Mouse (Mus musculus) spleen, embryonic (tissue): ENCODE data around the gene Wdtc1.

Experiments used
- CTCF ChIA-PET: fragments of 350-600 bp; sonication (Branson Sonifier 250); formaldehyde crosslinking; loops from one replicate; lab custom pipeline; 2022; lab: Charles Lee

The Wdtc1 gene

GRCm38 (mm10) chr4:133353367-133354365 is at the start of gene Wdtc1:
Wdtc1 (minus strand) TSS chr4:133353481.
- CTCF ChIA-PET: interaction anchor here (1.1 kb wide), 1 partner anchor 12 kb away, joined by 7 read pairs; no protein-coding TSS in a partner anchor

- CTCF ChIA-PET: no interaction called here
These were observed 48.7 kb upstream of the Wdtc1 start for GRCm38 (mm10) chr4:133402011-133402410.

- CTCF ChIA-PET: no interaction called here
These were observed 46.8 kb upstream of the Wdtc1 start for GRCm38 (mm10) chr4:133400098-133400497.

- CTCF ChIA-PET: no interaction called here
These were observed 46.2 kb upstream of the Wdtc1 start for GRCm38 (mm10) chr4:133399509-133399908.

- CTCF ChIA-PET: no interaction called here
These were observed 45.3 kb upstream of the Wdtc1 start for GRCm38 (mm10) chr4:133398619-133399018.

GRCm38 (mm10) chr4:133397961-133398360 is 44.7 kb upstream of the Wdtc1 start:
- CTCF ChIA-PET: no interaction called here

GRCm38 (mm10) chr4:133397299-133397698 is 44.0 kb upstream of the Wdtc1 start:
- CTCF ChIA-PET: no interaction called here

- CTCF ChIA-PET: no interaction called here
These were observed 42.8 kb upstream of the Wdtc1 start for GRCm38 (mm10) chr4:133396079-133396478.

GRCm38 (mm10) chr4:133394981-133395573 is 41.8 kb upstream of the Wdtc1 start:
- CTCF ChIA-PET: no interaction called here

GRCm38 (mm10) chr4:133391185-133392040 is 38.1 kb upstream of the Wdtc1 start:
- CTCF ChIA-PET: no interaction called here

- CTCF ChIA-PET: no interaction called here
These were observed 37.3 kb upstream of the Wdtc1 start for GRCm38 (mm10) chr4:133390585-133390984.

GRCm38 (mm10) chr4:133390042-133390441 is 36.8 kb upstream of the Wdtc1 start:
- CTCF ChIA-PET: no interaction called here

- CTCF ChIA-PET: no interaction called here
These were observed 35.7 kb upstream of the Wdtc1 start for GRCm38 (mm10) chr4:133388781-133389552.

- CTCF ChIA-PET: no interaction called here
These were observed 33.8 kb upstream of the Wdtc1 start for GRCm38 (mm10) chr4:133387053-133387452.

- CTCF ChIA-PET: no interaction called here
These were observed 32.9 kb upstream of the Wdtc1 start for GRCm38 (mm10) chr4:133386061-133386797.

GRCm38 (mm10) chr4:133381141-133381540 is 27.9 kb upstream of the Wdtc1 start:
- CTCF ChIA-PET: no interaction called here

- CTCF ChIA-PET: no interaction called here
These were observed 27.3 kb upstream of the Wdtc1 start for GRCm38 (mm10) chr4:133380532-133380931.

- CTCF ChIA-PET: no interaction called here
These were observed 26.6 kb upstream of the Wdtc1 start for GRCm38 (mm10) chr4:133379861-133380260.

GRCm38 (mm10) chr4:133379046-133379347 is 25.7 kb upstream of the Wdtc1 start:
- CTCF ChIA-PET: no interaction called here
